8 mouse cellular contexts compared by ENCODE assay signal in genomic region chr10:17725037-17725584, GRCm38 (mm10). TPM values are rescaled to one million over a fixed set of nuclear protein-coding genes. Genes with fewer than 3 reads are reported as not detected.
A peak's percentile ranks its signal among the peaks of the same experiment; 100 is the strongest.
DNase-seq lines count a peak whose midpoint lies in the region; ATAC-seq and TF ChIP-seq lines count a peak whose summit lies in the region.

No protein-coding gene starts in this region.

- DNase-seq in left cerebral cortex, adult 2 months (ENCODE audit: extremely low spot score in 1 of 2, low spot score in 2 of 2): no peak
- DNase-seq in left cerebral cortex, postnatal 10 days (ENCODE audit: extremely low spot score in 1 of 2, low spot score in 2 of 2): no peak
- DNase-seq in hindbrain, embryonic 10.5 days (ENCODE audit: low spot score): no peak
- DNase-seq in yolk sac, embryonic 10.5 days (ENCODE audit: low spot score): no peak
- no peak for DNase-seq in urinary bladder, postnatal 36 days (ENCODE audit: low spot score in 2 of 2)
- no peak for DNase-seq in layer of hippocampus, adult 9-10 months (ENCODE audit: low spot score)

- H3K27ac ChIP-seq in left cerebral cortex, adult 2 months: peak overlapping the region; percentile 77
- no peak overlapping the region for H3K27ac ChIP-seq in cortical plate, adult 2 months (ENCODE audit: insufficient read depth, low read length)
- peak overlapping the region; percentile 97 for H3K27ac ChIP-seq in hindbrain, embryonic 10.5 days
- H3K27ac ChIP-seq in midbrain, embryonic 13.5 days: peak overlapping the region; percentile 99

- H3K4me3 ChIP-seq in left cerebral cortex, adult 2 months: peak overlapping the region; percentile 93
- H3K4me3 ChIP-seq in cortical plate, adult 2 months (ENCODE audit: insufficient read depth, low read length): peak overlapping the region; percentile 75; the same call in 1 of the 2 replicates
- peak overlapping the region; percentile 94 for H3K4me3 ChIP-seq in hindbrain, embryonic 10.5 days
- peak overlapping the region; percentile 96 for H3K4me3 ChIP-seq in midbrain, embryonic 13.5 days (replicated peaks)

- H3K4me1 ChIP-seq in cortical plate, adult 2 months (ENCODE audit: control insufficient read depth, insufficient read depth, low read length): peaks cover 5% of the 10 kb centered on the region; the same call in 1 of the 2 replicates
- H3K4me1 ChIP-seq in hindbrain, embryonic 10.5 days (replicated peaks): peaks cover 47% of the 10 kb centered on the region
- peaks cover 35% of the 10 kb centered on the region for H3K4me1 ChIP-seq in midbrain, embryonic 13.5 days (replicated peaks)

- ATAC-seq in midbrain, embryonic 13.5 days: no peak

- intact Hi-C loops in left cerebral cortex, adult 2 months (cut with DNase I): loop anchor here (2.0 to 10.0 kb wide), 6 partner anchors 650 to 1920 kb away; no protein-coding TSS in a partner anchor
- intact Hi-C loops in left cerebral cortex, postnatal 10 days (cut with DNase I): loop anchor here (10.0 kb wide), 3 partner anchors 510 to 1090 kb away; no protein-coding TSS in a partner anchor

- WGBS in hindbrain, embryonic 10.5 days: 16% methylated on average over 8 of the region's 8 CpGs
- 11% methylated on average over 8 of the region's 8 CpGs for WGBS in midbrain, embryonic 13.5 days

- peak overlapping the region; percentile 72 for H3K4me2 ChIP-seq in midbrain, embryonic 13.5 days (replicated peaks)

- no peak for TF ChIP-seq POLR2A in cortical plate, adult 2 months (IDR thresholded peaks at IDR 0.05; ENCODE audit: extremely low read depth, insufficient read depth, low read length)

- H3K36me3 ChIP-seq in hindbrain, embryonic 10.5 days: peaks cover 16% of the 10 kb centered on the region
- H3K36me3 ChIP-seq in midbrain, embryonic 13.5 days: no peaks in the 10 kb centered on the region

- no peaks in the 10 kb centered on the region for H3K27me3 ChIP-seq in hindbrain, embryonic 10.5 days (ENCODE audit: insufficient read depth, poor library complexity, severe bottlenecking)
- H3K27me3 ChIP-seq in midbrain, embryonic 13.5 days: no peaks in the 10 kb centered on the region

- no peaks in the 10 kb centered on the region for H3K9me3 ChIP-seq in hindbrain, embryonic 10.5 days
- H3K9me3 ChIP-seq in midbrain, embryonic 13.5 days: no peaks in the 10 kb centered on the region

- peak overlapping the region; percentile 99 for H3K9ac ChIP-seq in midbrain, embryonic 13.5 days (replicated peaks)

- no peak for TF ChIP-seq CTCF in left cerebral cortex, adult 2 months (IDR thresholded peaks at IDR 0.05)
- TF ChIP-seq CTCF in cortical plate, adult 2 months (IDR thresholded peaks at IDR 0.05; ENCODE audit: extremely low read depth, insufficient read depth, low read length): no peak

RNA-seq across cellular contexts. Expression of gene Cited2, which starts 2.1 kb away (rescaled TPM):
- total RNA-seq in left cerebral cortex, adult 2 months (2021): 10 to 100 TPM; 40.3 to 49.9 TPM
- total RNA-seq in left cerebral cortex, postnatal 10 days (2021): 10 to 100 TPM; 30.4 to 36.4 TPM
- polyA plus RNA-seq in cortical plate, adult 2 months (2012; rRNA removed): 36.0 and 41.9 TPM in 2 replicates
- polyA plus RNA-seq in hindbrain, embryonic 10.5 days (2016; fragmentation: Nextera tagmentation; extraction: Ambion mirVana): 76.3 and 113 TPM in 2 replicates
- polyA plus RNA-seq in midbrain, embryonic 13.5 days (2015; fragmentation: Nextera tagmentation; extraction: Ambion mirVana): 77.0 and 81.0 TPM in 2 replicates
